9 mouse cellular contexts compared by ENCODE assay signal in genomic region chr2:103445776-103446175, GRCm38 (mm10). TPM values are rescaled to one million over a fixed set of nuclear protein-coding genes. Genes with fewer than 3 reads are reported as not detected.
DNase-seq lines count a peak whose midpoint lies in the region; ATAC-seq and TF ChIP-seq lines count a peak whose summit lies in the region.
"Had no signal": no experiment of that assay in that cellular context is flagged by ENCODE, and none has a peak within 500 bp of the region (broad histone marks: within the 10 kb centered on the region; RNA-seq: fewer than 3 reads in every experiment).

No protein-coding gene starts in this region.

- H3K27me3 ChIP-seq in kidney, embryonic 14.5 days (ENCODE audit: control insufficient read depth, insufficient read depth, low read length), result no peaks in the 10 kb centered on the region
- H3K27me3 ChIP-seq in liver, adult 2 months (ENCODE audit: control insufficient read depth, insufficient read depth, low read length), result no peaks in the 10 kb centered on the region

- no peak overlapping the region for H3K9ac ChIP-seq in kidney, embryonic 14.5 days (ENCODE audit: low read depth, low read length)
- H3K9ac ChIP-seq in liver, adult 2 months (ENCODE audit: low read depth, low read length), result no peak overlapping the region

- no peak overlapping the region for H3K27ac ChIP-seq in kidney, embryonic 14.5 days (ENCODE audit: low read depth, low read length)
- no peak overlapping the region for H3K27ac ChIP-seq in liver, adult 2 months (replicated peaks; ENCODE audit: insufficient read depth, low read depth, low read length)

- no peaks in the 10 kb centered on the region for H3K79me2 ChIP-seq in liver, adult 2 months (ENCODE audit: control insufficient read depth, insufficient read depth, low read length)

- no peak for TF ChIP-seq POLR2A in liver, adult 2 months (IDR thresholded peaks at IDR 0.05; ENCODE audit: extremely low read depth, insufficient read depth, low read length)

- DNase-seq in kidney, adult 18-20 months, result peak; percentile 73
- peak; percentile 30 for DNase-seq in MEL-GATA-1-ER (ENCODE audit: extremely low read depth, low read depth)
- peak; percentile 60 for DNase-seq in c-Kit-positive CD71-positive TER-119-positive erythroid progenitor cells, embryonic 14.5 days (ENCODE audit: low spot score)
- DNase-seq in heart, postnatal 10 days, result peak; percentile 36 to 53
- peak; percentile 68 for DNase-seq in liver, adult 2 months (ENCODE audit: extremely low read depth, low read depth, low spot score)
- DNase-seq in retina, embryonic 14.5 days (ENCODE audit: low spot score), result peak; percentile 77
- DNase-seq in gastrocnemius, postnatal 36 days, result no peak

- intact Hi-C loops in heart, postnatal 10 days (cut with DNase I), result no loop called here
- intact Hi-C loops in gastrocnemius, postnatal 36 days (cut with DNase I), result no loop called here

- no peaks in the 10 kb centered on the region; the same call in 1 of the 2 replicates for H3K4me1 ChIP-seq in kidney, embryonic 14.5 days (ENCODE audit: control insufficient read depth, insufficient read depth, low read length)
- H3K4me1 ChIP-seq in liver, adult 2 months (ENCODE audit: control insufficient read depth, insufficient read depth, low read length), result no peaks in the 10 kb centered on the region
- H3K4me1 ChIP-seq: megakaryocyte, embryonic 14.5 days had no signal

- TF ChIP-seq CTCF in liver, adult 2 months (IDR thresholded peaks at IDR 0.05; ENCODE audit: low read depth, low read length), result peak; percentile 47; the same call in 1 of the 2 replicates

- H3K4me2 ChIP-seq in kidney, embryonic 14.5 days (replicated peaks; ENCODE audit: low read depth, low read length), result no peak overlapping the region

- no peaks in the 10 kb centered on the region for H3K9me3 ChIP-seq in kidney, embryonic 14.5 days (ENCODE audit: control insufficient read depth, low read length)
- H3K9me3 ChIP-seq: megakaryocyte, embryonic 14.5 days had no signal

- 61% methylated on average over 6 of the region's 6 CpGs for WGBS in kidney, embryonic 14.5 days
- WGBS in liver, adult 2 months, result 54% methylated on average over 6 of the region's 6 CpGs

- ATAC-seq in kidney, embryonic 14.5 days (ENCODE audit: low FRiP score, low TSS enrichment), result no peak; the same call in 1 of the 2 replicates

- H3K4me3 ChIP-seq in kidney, embryonic 14.5 days (ENCODE audit: low read length), result no peak overlapping the region
- no peak overlapping the region for H3K4me3 ChIP-seq in liver, adult 2 months (ENCODE audit: insufficient read depth, low read depth, low read length)
- H3K4me3 ChIP-seq: megakaryocyte, embryonic 14.5 days had no signal

- no peaks in the 10 kb centered on the region for H3K36me3 ChIP-seq in kidney, embryonic 14.5 days (ENCODE audit: control insufficient read depth, insufficient read depth, low read length)
- no peaks in the 10 kb centered on the region for H3K36me3 ChIP-seq in liver, adult 2 months (ENCODE audit: control insufficient read depth, insufficient read depth, low read length)

RNA-seq across cellular contexts. Expression of gene Elf5, which starts 34.3 kb away (rescaled TPM):
- 2.5 and 2.9 TPM in 2 replicates for polyA plus RNA-seq in kidney, embryonic 14.5 days (2014; fragmentation: Nextera tagmentation; extraction: Ambion mirVana)
- not detected for total RNA-seq in heart, postnatal 10 days (2021)
- total RNA-seq in liver, adult 2 months (2014; rRNA removed), result not detected in 2 replicates
- not detected in 2 replicates for polyA plus RNA-seq in liver, adult 2 months (2012; rRNA removed)
- total RNA-seq in gastrocnemius, postnatal 36 days (2021), result not detected

RNA-seq across cellular contexts. Expression of gene Cat, which starts 39.2 kb away (rescaled TPM):
- 78.2 and 110 TPM in 2 replicates for polyA plus RNA-seq in kidney, embryonic 14.5 days (2014; fragmentation: Nextera tagmentation; extraction: Ambion mirVana)
- total RNA-seq in heart, postnatal 10 days (2021), result 100 to 1,000 TPM; 188 to 189 TPM
- total RNA-seq in liver, adult 2 months (2014; rRNA removed), result 1,807 and 1,852 TPM in 2 replicates
- polyA plus RNA-seq in liver, adult 2 months (2012; rRNA removed), result 1,476 and 1,516 TPM in 2 replicates
- 100 to 1,000 TPM in 1 of 2 experiments, 10 to 100 TPM in 1; 83.3 to 108 TPM for total RNA-seq in gastrocnemius, postnatal 36 days (2021)

Comparison
In these comparisons a context has a peak if more than half of its experiments do, and no peak if none do; other contexts are left out.
1. DNase-seq: peak in kidney, adult 18-20 months (single experiment), MEL-GATA-1-ER (single experiment), c-Kit-positive CD71-positive TER-119-positive erythroid progenitor cells, embryonic 14.5 days (single experiment), heart, postnatal 10 days (2 of 2), liver, adult 2 months (single experiment) and retina, embryonic 14.5 days (single experiment); none in gastrocnemius, postnatal 36 days (0 of 2).